Mouse (Mus musculus) CD8-positive naive resting alpha-beta T cell, adult 57 days (primary cell): Measurements from ENCODE around the gene Tigar. TPM values are rescaled to one million over a fixed set of nuclear protein-coding genes. Genes with fewer than 3 reads are reported as not detected.

Experiments
- total RNA-seq: library from RNA; stranded (reverse); gene quantifications from one replicate; pipeline ENCODE4 v1.2.4, GENCODE M21; 2023

The Tigar gene
- 6.4 TPM for total RNA-seq

GRCm38 (mm10) chr6:127109402-127109930 is at the start of gene Tigar:
TSS of gene Tigar (minus strand) at chr6:127109557.

GRCm38 (mm10) chr6:127152106-127152951 is 43.0 kb upstream of the Tigar start, which contains the start of gene Ccnd2:
TSS of gene Ccnd2 (minus strand) at chr6:127152193.

GRCm38 (mm10) chr6:127072817-127073216 is 36.5 kb downstream of the Tigar start, which contains the start of gene Fgf23:
TSS of gene Fgf23 (plus strand) at chr6:127072902.

Other genes starting within 250 kb of the Tigar start
- gene Dyrk4, start 187.7 kb downstream of the Tigar start, total RNA-seq: 2.0 TPM
- 2.9 TPM for gene Rad51ap1, start 170.0 kb downstream of the Tigar start, total RNA-seq
- 23.3 TPM for gene D6Wsu163e, start 169.6 kb downstream of the Tigar start, total RNA-seq
- gene Fgf6, start 94.0 kb downstream of the Tigar start, total RNA-seq: not detected
- not detected for gene Fgf23, start 36.7 kb downstream of the Tigar start, total RNA-seq
- gene Ccnd2, start 42.6 kb upstream of the Tigar start, total RNA-seq: 332 TPM